Mouse (Mus musculus): Measurements from ENCODE around the gene Vav2. TPM values are rescaled to one million over a fixed set of nuclear protein-coding genes. Genes with fewer than 3 reads are reported as not detected.

Vav2 gene
- total RNA-seq, 1 experiment, result 17.4 TPM

DNA sequence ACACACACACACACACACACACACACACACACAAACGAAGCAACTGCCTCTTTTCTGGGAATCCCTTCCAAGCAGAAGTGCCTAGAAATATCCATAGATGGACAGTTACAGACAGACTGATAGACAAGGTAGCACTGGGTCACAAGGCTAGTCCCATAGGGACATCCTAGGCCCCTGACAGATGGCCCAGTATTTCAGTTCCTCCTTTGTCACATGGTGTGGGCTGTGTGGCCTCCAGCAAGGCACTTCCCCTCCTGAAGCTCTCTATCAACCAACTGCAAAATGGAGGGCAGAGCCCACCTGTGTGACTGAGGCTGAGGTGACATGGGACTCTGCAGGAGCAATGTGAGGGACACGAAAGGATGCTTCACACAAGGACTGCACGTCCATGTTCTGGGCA is 115.2 kb downstream of the Vav2 start:
- in situ Hi-C loops (cut with MboI; ENCODE audit: low sequenced_read_pairs in 2 of 2, unreplicated experiment in 2 of 2), result no loop called here
- Histone ChIP-seq H3K9ac (ENCODE audit: insufficient read depth, low read depth, low read length, poor library complexity, severe bottlenecking) (no peak overlapping the region), H3K4me1 (ENCODE audit: control insufficient read depth in 2 of 2, insufficient read depth in 2 of 2, low read length in 2 of 2, poor library complexity in 1 of 2) (peaks cover 0 to 2% of the 10 kb centered on the region in 2 experiments; a peak in 1 of 4 replicates), H3K36me3 (ENCODE audit: control insufficient read depth, insufficient read depth, low read length, poor library complexity, severe bottlenecking) (no peaks in the 10 kb centered on the region; the same call in 1 of the 2 replicates), H3K4me3 (ENCODE audit: insufficient read depth in 1 of 2, low read depth in 1 of 2, low read length in 2 of 2, poor library complexity in 1 of 2, severe bottlenecking in 1 of 2) (no peak overlapping the region), H3K27ac (ENCODE audit: insufficient read depth, low read depth, low read length, poor library complexity, severe bottlenecking) (no peak overlapping the region), H3K9me3 (ENCODE audit: control insufficient read depth, insufficient read depth, low read depth, low read length) (no peaks in the 10 kb centered on the region)
- DNase-seq (ENCODE audit: low read depth, low spot score), result no peak
- no peak for TF ChIP-seq ZC3H11A (IDR thresholded peaks at IDR 0.05; ENCODE audit: borderline replicate concordance, low read depth, low read length)
- TF ChIP-seq MAFK (IDR thresholded peaks at IDR 0.05; ENCODE audit: insufficient read depth, low read depth, low read length), result no peak
- no peak for TF ChIP-seq CHD2 (IDR thresholded peaks at IDR 0.05; ENCODE audit: low read depth, low read length)
- no peak for TF ChIP-seq ZNF384 (IDR thresholded peaks at IDR 0.05; ENCODE audit: low read depth, low read length)
- no peak for TF ChIP-seq HCFC1 (IDR thresholded peaks at IDR 0.05; ENCODE audit: borderline replicate concordance, insufficient read depth, low read length)

DNA sequence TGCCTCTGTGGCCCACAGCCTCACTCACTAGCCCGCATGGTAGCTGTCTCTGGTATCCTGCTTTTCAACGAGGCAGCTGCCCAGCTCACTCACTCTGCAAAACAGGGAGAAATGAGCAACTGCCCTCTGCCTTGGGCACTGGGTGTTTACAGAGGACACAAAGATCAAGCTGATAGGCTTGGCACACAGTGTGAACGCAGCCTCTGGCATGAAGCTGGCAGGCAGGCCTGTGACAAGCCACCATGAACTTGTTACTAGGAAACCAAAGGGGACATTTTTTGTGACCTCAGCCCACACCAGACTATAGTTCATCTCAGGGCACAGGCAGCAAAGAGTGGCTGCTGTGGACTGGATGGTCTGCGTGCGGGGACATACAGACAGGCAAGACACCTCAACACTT is 115.9 kb downstream of the Vav2 start:
- TF ChIP-seq HCFC1 (IDR thresholded peaks at IDR 0.05; ENCODE audit: borderline replicate concordance, insufficient read depth, low read length) (no peak), ZNF384 (IDR thresholded peaks at IDR 0.05; ENCODE audit: low read depth, low read length) (no peak), CHD2 (IDR thresholded peaks at IDR 0.05; ENCODE audit: low read depth, low read length) (no peak), MAFK (IDR thresholded peaks at IDR 0.05; ENCODE audit: insufficient read depth, low read depth, low read length) (no peak)

DNA sequence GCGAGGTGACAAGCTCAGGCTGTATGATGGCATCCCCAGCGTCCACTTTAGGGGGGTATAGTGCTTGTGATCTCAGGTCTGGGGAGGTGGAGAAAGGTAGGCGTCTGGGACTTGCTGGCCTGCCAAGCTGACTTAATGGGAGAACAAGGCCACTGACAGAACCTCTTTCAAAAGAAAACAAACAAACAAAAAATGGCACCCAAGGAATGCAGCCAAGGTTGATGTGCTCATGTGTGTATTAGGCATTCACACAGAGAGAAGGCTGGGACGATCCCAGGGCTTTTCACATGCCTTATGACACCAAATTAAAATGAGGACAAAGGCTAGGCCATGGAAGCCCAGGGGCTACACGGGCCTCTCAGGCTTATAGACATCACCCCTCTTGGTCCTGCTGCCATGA is 116.6 kb downstream of the Vav2 start:
- Histone ChIP-seq H3K36me3 (ENCODE audit: control insufficient read depth, insufficient read depth, low read length, poor library complexity, severe bottlenecking) (no peaks in the 10 kb centered on the region; the same call in 1 of the 2 replicates), H3K9me3 (ENCODE audit: control insufficient read depth, insufficient read depth, low read depth, low read length) (no peaks in the 10 kb centered on the region), H3K4me1 (ENCODE audit: control insufficient read depth in 2 of 2, insufficient read depth in 2 of 2, low read length in 2 of 2, poor library complexity in 1 of 2) (peaks cover 0 to 2% of the 10 kb centered on the region in 2 experiments; a peak in 1 of 4 replicates), H3K27ac (ENCODE audit: insufficient read depth, low read depth, low read length, poor library complexity, severe bottlenecking) (no peak overlapping the region), H3K4me3 (ENCODE audit: insufficient read depth in 1 of 2, low read depth in 1 of 2, low read length in 2 of 2, poor library complexity in 1 of 2, severe bottlenecking in 1 of 2) (no peak overlapping the region), H3K9ac (ENCODE audit: insufficient read depth, low read depth, low read length, poor library complexity, severe bottlenecking) (no peak overlapping the region)
- in situ Hi-C loops (cut with MboI; ENCODE audit: low sequenced_read_pairs in 2 of 2, unreplicated experiment in 2 of 2), result no loop called here
- no peak for DNase-seq (ENCODE audit: low read depth, low spot score)
- TF ChIP-seq MAFK (IDR thresholded peaks at IDR 0.05; ENCODE audit: insufficient read depth, low read depth, low read length) (no peak), ZC3H11A (IDR thresholded peaks at IDR 0.05; ENCODE audit: borderline replicate concordance, low read depth, low read length) (no peak), HCFC1 (IDR thresholded peaks at IDR 0.05; ENCODE audit: borderline replicate concordance, insufficient read depth, low read length) (no peak), ZNF384 (IDR thresholded peaks at IDR 0.05; ENCODE audit: low read depth, low read length) (no peak), CHD2 (IDR thresholded peaks at IDR 0.05; ENCODE audit: low read depth, low read length) (no peak)

More for the DNA sequence above, 115.9 kb downstream of the Vav2 start:
- no peak for DNase-seq (ENCODE audit: low read depth, low spot score)
- no peak overlapping the region for H3K27ac ChIP-seq (ENCODE audit: insufficient read depth, low read depth, low read length, poor library complexity, severe bottlenecking)
- no peaks in the 10 kb centered on the region for H3K9me3 ChIP-seq (ENCODE audit: control insufficient read depth, insufficient read depth, low read depth, low read length)
- in situ Hi-C loops (cut with MboI; ENCODE audit: low sequenced_read_pairs in 2 of 2, unreplicated experiment in 2 of 2), result no loop called here
- peaks cover 0 to 2% of the 10 kb centered on the region in 2 experiments; a peak in 1 of 4 replicates for H3K4me1 ChIP-seq (ENCODE audit: control insufficient read depth in 2 of 2, insufficient read depth in 2 of 2, low read length in 2 of 2, poor library complexity in 1 of 2)
- H3K36me3 ChIP-seq (ENCODE audit: control insufficient read depth, insufficient read depth, low read length, poor library complexity, severe bottlenecking), result no peaks in the 10 kb centered on the region; the same call in 1 of the 2 replicates
- no peak overlapping the region for H3K4me3 ChIP-seq (ENCODE audit: insufficient read depth in 1 of 2, low read depth in 1 of 2, low read length in 2 of 2, poor library complexity in 1 of 2, severe bottlenecking in 1 of 2)
- H3K9ac ChIP-seq (ENCODE audit: insufficient read depth, low read depth, low read length, poor library complexity, severe bottlenecking), result no peak overlapping the region

DNA sequence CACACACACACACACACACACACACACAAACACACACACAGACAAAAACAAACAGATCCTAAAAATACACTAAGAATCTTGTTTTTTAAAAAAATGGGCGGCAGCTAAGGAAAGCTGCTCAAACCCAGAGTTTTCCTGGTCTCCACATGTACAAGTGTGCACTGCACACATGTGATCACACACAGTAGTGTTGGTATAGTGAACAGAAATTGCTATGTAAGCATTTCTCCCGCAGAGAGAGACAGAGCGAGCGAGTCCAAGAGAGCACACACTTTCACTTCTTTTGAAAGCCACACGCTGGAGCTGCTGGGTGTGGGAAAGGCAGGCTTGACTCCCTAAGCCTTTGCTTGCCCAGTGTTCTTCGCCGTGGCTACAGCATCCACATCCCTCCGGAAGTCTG is 120.2 kb downstream of the Vav2 start:
- Histone ChIP-seq H3K27ac (ENCODE audit: insufficient read depth, low read depth, low read length, poor library complexity, severe bottlenecking) (no peak overlapping the region), H3K36me3 (ENCODE audit: control insufficient read depth, insufficient read depth, low read length, poor library complexity, severe bottlenecking) (no peaks in the 10 kb centered on the region; the same call in 1 of the 2 replicates), H3K4me3 (ENCODE audit: insufficient read depth in 1 of 2, low read depth in 1 of 2, low read length in 2 of 2, poor library complexity in 1 of 2, severe bottlenecking in 1 of 2) (no peak overlapping the region), H3K9ac (ENCODE audit: insufficient read depth, low read depth, low read length, poor library complexity, severe bottlenecking) (no peak overlapping the region), H3K9me3 (ENCODE audit: control insufficient read depth, insufficient read depth, low read depth, low read length) (no peaks in the 10 kb centered on the region), H3K4me1 (ENCODE audit: control insufficient read depth in 2 of 2, insufficient read depth in 2 of 2, low read length in 2 of 2, poor library complexity in 1 of 2) (no peaks in the 10 kb centered on the region)
- TF ChIP-seq MAFK (IDR thresholded peaks at IDR 0.05; ENCODE audit: insufficient read depth, low read depth, low read length) (peak; percentile 62; the same call in 1 of the 2 replicates), HCFC1 (IDR thresholded peaks at IDR 0.05; ENCODE audit: borderline replicate concordance, insufficient read depth, low read length) (no peak)
- no peak for DNase-seq (ENCODE audit: low read depth, low spot score)
- in situ Hi-C loops (cut with MboI; ENCODE audit: low sequenced_read_pairs in 2 of 2, unreplicated experiment in 2 of 2), result no loop called here

DNA sequence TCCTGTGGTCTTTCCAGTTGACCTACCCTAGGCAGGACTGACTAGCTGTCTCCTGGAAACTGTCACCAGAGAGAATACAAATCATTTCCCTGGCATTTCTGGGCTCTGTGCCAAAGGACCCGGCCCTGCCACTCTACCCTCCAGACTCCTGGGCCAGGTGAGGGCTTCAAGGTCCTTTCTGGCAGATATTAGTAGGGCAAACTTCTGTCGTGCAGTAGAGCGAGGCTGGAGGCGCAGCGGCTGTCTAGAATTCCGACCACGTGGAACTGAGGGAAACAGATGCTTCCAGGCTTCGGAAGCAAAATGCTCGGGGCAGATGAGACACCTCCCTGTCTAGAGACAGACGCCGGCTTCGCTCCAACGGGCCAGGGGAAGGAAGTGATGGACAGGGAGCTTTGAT is 122.1 kb downstream of the Vav2 start:
- DNase-seq (ENCODE audit: low read depth, low spot score), result no peak
- H3K27ac ChIP-seq (ENCODE audit: insufficient read depth, low read depth, low read length, poor library complexity, severe bottlenecking), result no peak overlapping the region
- in situ Hi-C loops (cut with MboI; ENCODE audit: low sequenced_read_pairs in 2 of 2, unreplicated experiment in 2 of 2), result no loop called here

More for the DNA sequence above, 122.1 kb downstream of the Vav2 start:
- no peak for TF ChIP-seq MAFK (IDR thresholded peaks at IDR 0.05; ENCODE audit: insufficient read depth, low read depth, low read length)
- TF ChIP-seq ZNF384 (IDR thresholded peaks at IDR 0.05; ENCODE audit: low read depth, low read length), result no peak
- TF ChIP-seq HCFC1 (IDR thresholded peaks at IDR 0.05; ENCODE audit: borderline replicate concordance, insufficient read depth, low read length), result no peak
- TF ChIP-seq ZC3H11A (IDR thresholded peaks at IDR 0.05; ENCODE audit: borderline replicate concordance, low read depth, low read length), result no peak
- TF ChIP-seq CHD2 (IDR thresholded peaks at IDR 0.05; ENCODE audit: low read depth, low read length), result no peak
- H3K9me3 ChIP-seq (ENCODE audit: control insufficient read depth, insufficient read depth, low read depth, low read length), result no peaks in the 10 kb centered on the region
- no peaks in the 10 kb centered on the region for H3K4me1 ChIP-seq (ENCODE audit: control insufficient read depth in 2 of 2, insufficient read depth in 2 of 2, low read length in 2 of 2, poor library complexity in 1 of 2)
- H3K4me3 ChIP-seq (ENCODE audit: insufficient read depth in 1 of 2, low read depth in 1 of 2, low read length in 2 of 2, poor library complexity in 1 of 2, severe bottlenecking in 1 of 2), result no peak overlapping the region
- H3K36me3 ChIP-seq (ENCODE audit: control insufficient read depth, insufficient read depth, low read length, poor library complexity, severe bottlenecking), result no peaks in the 10 kb centered on the region
- no peak overlapping the region for H3K9ac ChIP-seq (ENCODE audit: insufficient read depth, low read depth, low read length, poor library complexity, severe bottlenecking)

All from ES-E14 (cell line).